Mouse (Mus musculus) CH12.LX (cell line): ENCODE measurements at regions not wholly inside any gene's neighbourhood (a gene's known extent, or its start where the extent isn't known, plus 50 kb on each side); places are given as distances from the start of the nearest gene placed in this dataset.

ENCODE experiments used
- DNase-seq: peaks from one replicate; pipeline ENCODE4 v3.0.0-alpha.2; 2013; ENCODE audit errors: extremely low read depth
- H3K27ac ChIP-seq: 2 replicates; pipeline ENCODE4 v1.5.1; 2012; ENCODE audit warnings: low read depth, mild to moderate bottlenecking, control low read depth, moderate library complexity; ENCODE audit not compliant: insufficient read depth
- H3K27me3 ChIP-seq: replicated peaks from 2 replicates; pipeline ENCODE3; 2012; ENCODE audit warnings: inconsistent platforms
- H3K36me3 ChIP-seq, 2 experiments: replicated peaks in 1 of 2; 2 replicates each; pipeline versions ENCODE3 to v1.6.1; 2012; ENCODE audit warnings: inconsistent platforms in 1 of 2, low read length in 1 of 2, mild to moderate bottlenecking in 1 of 2, mixed read lengths in 1 of 2, moderate library complexity in 1 of 2; ENCODE audit not compliant: control insufficient read depth in 1 of 2, insufficient read depth in 1 of 2
- H3K4me1 ChIP-seq, 2 experiments: 2 replicates each; pipeline ENCODE4 v1.6.1; 2012; ENCODE audit warnings: inconsistent platforms in 1 of 2, moderate library complexity in 1 of 2; ENCODE audit not compliant: insufficient read depth in 2 of 2, control insufficient read depth in 1 of 2
- H3K4me2 ChIP-seq: 2 replicates; pipeline ENCODE4 v1.6.1; 2012; ENCODE audit warnings: low read depth, mild to moderate bottlenecking, control low read depth; ENCODE audit not compliant: poor library complexity, insufficient read depth, severe bottlenecking
- H3K4me3 ChIP-seq, 3 experiments: fragments of 150-350 bp in 1 of 3; sonication (generic) in 1 of 3; replicated peaks in 1 of 3; 2 replicates each; pipeline versions ENCODE3 to v1.5.1; 2011 to 2012; ENCODE audit warnings: low read depth in 2 of 3, low read length in 2 of 3, mild to moderate bottlenecking in 2 of 3, moderate library complexity in 2 of 3, control low read depth in 1 of 3, improper control_type of control experiment in 1 of 3, inconsistent platforms in 1 of 3, mixed read lengths in 1 of 3; ENCODE audit not compliant: poor library complexity in 1 of 3
- H3K79me2 ChIP-seq: replicated peaks from 2 replicates; pipeline ENCODE4 v1.6.1; 2012; ENCODE audit warnings: mild to moderate bottlenecking, moderate library complexity; ENCODE audit not compliant: control insufficient read depth, poor library complexity, insufficient read depth, severe bottlenecking; ENCODE audit errors: extremely low read depth
- H3K9ac ChIP-seq: 2 replicates; pipeline ENCODE4 v1.6.1; 2012; ENCODE audit warnings: low read depth, mild to moderate bottlenecking, control low read depth, moderate library complexity; ENCODE audit not compliant: insufficient read depth
- H3K9me3 ChIP-seq: replicated peaks from 2 replicates; pipeline ENCODE3; 2012; ENCODE audit warnings: low read length, inconsistent platforms, mixed read lengths
- BHLHE40 ChIP-seq: IDR thresholded peaks from 2 replicates; pipeline ENCODE4 v1.6.1; 2011; ENCODE audit warnings: mild to moderate bottlenecking, low read depth, low read length, improper control_type of control experiment
- CTCF ChIP-seq, 2 experiments: IDR thresholded peaks in 1 of 2; conservative IDR thresholded peaks in 1 of 2; 2 replicates each; pipeline ENCODE4 v1.5.1; 2011 to 2012; ENCODE audit warnings: low read depth in 2 of 2, low read length in 2 of 2, improper control_type of control experiment in 1 of 2, inconsistent platforms in 1 of 2, mild to moderate bottlenecking in 1 of 2, moderate library complexity in 1 of 2
- E2F4 ChIP-seq: IDR thresholded peaks from 2 replicates; pipeline ENCODE4 v1.6.1; 2011; ENCODE audit warnings: low read depth, low read length, improper control_type of control experiment; ENCODE audit not compliant: insufficient replicate concordance
- EP300 ChIP-seq: IDR thresholded peaks from 2 replicates; pipeline ENCODE4 v1.6.1; 2011; ENCODE audit warnings: low read length, improper control_type of control experiment
- ETS1 ChIP-seq: conservative IDR thresholded peaks from 2 replicates; pipeline ENCODE4 v1.6.1; 2012; ENCODE audit warnings: low read depth, mild to moderate bottlenecking, inconsistent platforms, low read length, improper control_type of control experiment, moderate library complexity
- GABPA ChIP-seq: IDR thresholded peaks from 2 replicates; pipeline ENCODE4 v1.6.1; 2012; ENCODE audit warnings: low read depth, low read length, improper control_type of control experiment, inconsistent platforms; ENCODE audit not compliant: insufficient replicate concordance
- IRF4 ChIP-seq: IDR thresholded peaks from 2 replicates; pipeline ENCODE4 v1.6.1; 2014; ENCODE audit warnings: low read depth, mild to moderate bottlenecking, inconsistent platforms, low read length, improper control_type of control experiment
- JUN ChIP-seq: IDR thresholded peaks from 2 replicates; pipeline ENCODE4 v1.6.1; 2011; ENCODE audit warnings: low read depth, mild to moderate bottlenecking, low read length, improper control_type of control experiment, moderate library complexity; ENCODE audit not compliant: insufficient read depth
- JUND ChIP-seq: conservative IDR thresholded peaks from 2 replicates; pipeline ENCODE4 v1.6.1; 2011; ENCODE audit warnings: low read depth, low read length, improper control_type of control experiment
- KAT2A ChIP-seq: IDR thresholded peaks from 2 replicates; pipeline ENCODE4 v1.6.1; 2012; ENCODE audit warnings: low read length, improper control_type of control experiment, inconsistent platforms; ENCODE audit not compliant: insufficient replicate concordance
- MAX ChIP-seq: IDR thresholded peaks from 2 replicates; pipeline ENCODE4 v1.6.1; 2011; ENCODE audit warnings: low read length, improper control_type of control experiment
- MEF2A ChIP-seq: IDR thresholded peaks from 2 replicates; pipeline ENCODE4 v1.6.1; 2014; ENCODE audit warnings: low read depth, mild to moderate bottlenecking, inconsistent platforms, low read length, improper control_type of control experiment, borderline replicate concordance
- MXI1 ChIP-seq: IDR thresholded peaks from 2 replicates; pipeline ENCODE4 v1.6.1; 2011; ENCODE audit warnings: mild to moderate bottlenecking, low read depth, low read length, improper control_type of control experiment
- NELFE ChIP-seq: IDR thresholded peaks from 2 replicates; pipeline ENCODE4 v1.6.1; 2011; ENCODE audit warnings: low read depth, low read length, improper control_type of control experiment
- POLR2A ChIP-seq: IDR thresholded peaks from 2 replicates; pipeline ENCODE4 v1.6.1; 2011; ENCODE audit warnings: low read depth, mild to moderate bottlenecking, improper control_type of control experiment, low read length
- POLR2AphosphoS2 ChIP-seq: IDR thresholded peaks from 2 replicates; pipeline ENCODE4 v1.6.1; 2011; ENCODE audit warnings: low read depth, low read length, improper control_type of control experiment
- RCOR1 ChIP-seq: conservative IDR thresholded peaks from 2 replicates; pipeline ENCODE4 v1.6.1; 2012; ENCODE audit warnings: low read depth, mild to moderate bottlenecking, inconsistent platforms, low read length, improper control_type of control experiment
- SMC3 ChIP-seq: IDR thresholded peaks from 2 replicates; pipeline ENCODE4 v1.6.1; 2011; ENCODE audit warnings: low read depth, low read length, improper control_type of control experiment
- TBP ChIP-seq: conservative IDR thresholded peaks from 2 replicates; pipeline ENCODE4 v1.6.1; 2011; ENCODE audit warnings: low read depth, low read length, improper control_type of control experiment
- UBTF ChIP-seq: IDR thresholded peaks from 2 replicates; pipeline ENCODE4 v1.6.1; 2012; ENCODE audit warnings: low read depth, mild to moderate bottlenecking, inconsistent platforms, low read length, improper control_type of control experiment, moderate library complexity
- USF2 ChIP-seq: conservative IDR thresholded peaks from 2 replicates; pipeline ENCODE4 v1.6.1; 2011; ENCODE audit warnings: low read depth, low read length, improper control_type of control experiment
- ZMIZ1 ChIP-seq: IDR thresholded peaks from 2 replicates; pipeline ENCODE4 v1.6.1; 2012; ENCODE audit warnings: low read depth, mild to moderate bottlenecking, inconsistent platforms, low read length, improper control_type of control experiment
- dilution Hi-C: fragments of 300-500 bp; cut with MboI; formaldehyde crosslinking; loops from 2 replicates; pipeline ENCODE4 v1.14.3; 2020; ENCODE audit warnings: low sequenced_read_pairs; ENCODE audit not compliant: extremely low pct_unique_long_range_greater_than_20kb, extremely low pct_ligation_motif_present
- in situ Hi-C: fragments of 300-500 bp; cut with MboI; formaldehyde crosslinking; loops from 3 replicates; pipeline ENCODE4 v1.14.3; 2019; ENCODE audit warnings: low sequenced_read_pairs, low pct_ligation_motif_present, low pct_unique_long_range_greater_than_20kb, mixed read lengths

DNA sequence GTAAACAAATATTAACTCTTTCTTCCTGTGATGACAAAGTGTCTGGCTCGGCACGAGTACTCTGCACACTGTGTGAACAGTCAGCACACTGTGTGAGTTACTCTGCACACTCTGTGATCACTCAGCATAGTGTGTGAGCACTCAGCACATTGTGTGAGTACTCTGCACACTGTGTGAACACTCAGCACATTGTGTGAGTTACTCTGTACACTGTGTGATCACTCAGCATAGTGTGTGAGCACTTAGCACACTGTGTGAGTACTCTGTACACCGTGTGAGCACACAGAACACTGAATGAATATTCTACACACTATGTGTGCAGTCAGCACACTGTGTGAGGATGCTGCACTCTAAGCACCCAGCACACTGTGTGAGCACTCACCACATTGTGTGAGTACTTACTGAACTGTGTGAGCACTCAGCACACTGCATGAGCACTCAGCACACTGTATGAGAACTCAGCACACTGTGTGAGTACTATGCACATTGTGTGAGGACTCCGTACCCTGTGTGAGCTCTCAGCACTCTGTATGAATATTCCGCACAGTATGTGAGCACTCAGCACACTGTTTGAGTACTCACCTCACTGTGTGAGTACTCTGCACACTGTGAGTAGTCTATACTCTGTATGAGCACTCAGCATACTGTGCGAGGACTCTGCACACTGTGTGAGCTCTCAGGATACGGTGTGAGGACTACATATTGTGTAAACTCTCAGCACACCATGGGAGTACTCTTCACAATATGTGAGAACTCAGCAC, 381.9 kb downstream of the Hdgfl1 start:
- Histone ChIP-seq H3K79me2 (no peaks in the 10 kb centered on the region), H3K27ac (no peak overlapping the region), H3K9ac (no peak overlapping the region), H3K4me3 (no peak overlapping the region), H3K9me3 (no peaks in the 10 kb centered on the region), H3K36me3 (no peaks in the 10 kb centered on the region), H3K4me1 (no peaks in the 10 kb centered on the region), H3K27me3 (no peaks in the 10 kb centered on the region), H3K4me2 (no peak overlapping the region)
- no peak for DNase-seq
- TF ChIP-seq GABPA (no peak), SMC3 (no peak), KAT2A (no peak), UBTF (no peak), MAX (no peak), NELFE (no peak)
- in situ Hi-C loops (no loop called here), dilution Hi-C loops (no loop called here)

DNA sequence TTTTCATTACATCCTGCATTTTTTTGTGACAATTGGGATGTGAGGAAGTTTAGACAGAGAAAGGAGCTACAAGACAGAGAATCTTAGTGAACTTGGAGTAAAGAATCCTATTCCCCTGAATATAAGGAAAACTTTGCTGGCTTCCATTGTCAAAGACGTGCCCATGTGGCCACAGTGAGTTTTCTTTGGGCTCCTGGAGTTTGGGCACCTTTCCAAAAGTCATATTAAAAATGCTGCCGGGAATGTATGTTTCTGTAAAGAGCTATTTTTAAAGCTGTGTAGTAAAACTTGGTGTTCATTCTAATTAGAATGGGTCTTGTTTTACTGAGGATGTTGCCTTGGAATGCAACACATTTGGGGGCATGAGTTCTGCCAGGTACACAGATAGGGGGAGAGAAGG, 387.3 kb downstream of the Hdgfl1 start:
- no peaks in the 10 kb centered on the region for H3K79me2 ChIP-seq
- no peak for DNase-seq
- H3K9ac ChIP-seq: no peak overlapping the region
- H3K4me1 ChIP-seq: no peaks in the 10 kb centered on the region
- H3K27ac ChIP-seq: no peak overlapping the region
- H3K4me2 ChIP-seq: no peak overlapping the region
- no peak overlapping the region for H3K4me3 ChIP-seq
- no peaks in the 10 kb centered on the region for H3K36me3 ChIP-seq
- H3K27me3 ChIP-seq: no peaks in the 10 kb centered on the region
- no peak for TF ChIP-seq MXI1
- no peak for TF ChIP-seq USF2
- TF ChIP-seq, all 38 proteins: peak for 0
- dilution Hi-C loops (no loop called here), in situ Hi-C loops (no loop called here)
- H3K9me3 ChIP-seq: no peaks in the 10 kb centered on the region

DNA sequence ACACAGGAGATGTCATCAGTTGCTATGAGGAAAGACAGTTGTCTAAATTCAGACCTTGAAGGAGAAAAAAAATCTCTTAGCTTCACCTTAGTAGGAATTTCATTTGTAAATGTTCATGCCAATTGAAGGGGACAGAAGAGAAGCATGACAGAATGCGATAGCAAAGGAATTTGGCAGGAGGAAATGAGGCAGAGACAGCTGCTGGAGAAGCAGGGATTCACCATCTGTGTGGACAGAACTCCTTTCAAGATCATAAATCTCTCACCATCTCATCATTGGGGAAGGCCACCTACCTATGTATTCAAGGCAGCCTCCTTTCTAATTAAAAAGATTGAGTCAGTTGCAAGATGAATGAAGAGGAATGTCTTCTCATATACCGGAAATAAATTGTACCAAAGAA, 387.8 kb downstream of the Hdgfl1 start:
- in situ Hi-C loops (no loop called here), dilution Hi-C loops (no loop called here)
- H3K27ac ChIP-seq: no peak overlapping the region
- no peaks in the 10 kb centered on the region for H3K36me3 ChIP-seq
- DNase-seq: no peak
- H3K4me1 ChIP-seq: no peaks in the 10 kb centered on the region
- H3K4me2 ChIP-seq: no peak overlapping the region
- TF ChIP-seq POLR2AphosphoS2 (no peak), NELFE (no peak), TBP (no peak), RCOR1 (no peak), E2F4 (no peak), KAT2A (no peak), USF2 (no peak), EP300 (no peak), ZMIZ1 (no peak), UBTF (no peak), JUND (no peak), ETS1 (no peak), POLR2A (no peak), MAX (no peak), IRF4 (no peak), SMC3 (no peak), CTCF (conservative IDR thresholded peaks at IDR 0.05 in 1 of 2, IDR thresholded peaks at IDR 0.05 in 1 of 2; ENCODE audit: low read depth in 2 of 2, low read length in 2 of 2) (no peak), BHLHE40 (no peak), MEF2A (no peak), JUN (no peak)
- H3K4me3 ChIP-seq: no peak overlapping the region
- H3K79me2 ChIP-seq: no peaks in the 10 kb centered on the region
- no peaks in the 10 kb centered on the region for H3K27me3 ChIP-seq
- no peak overlapping the region for H3K9ac ChIP-seq
- H3K9me3 ChIP-seq: no peaks in the 10 kb centered on the region
